Mouse (Mus musculus) kidney, adult 2 months (tissue): ENCODE results near the gene Slc9a8.

Source experiments
- CTCF ChIP-seq: fragments of 200-500 bp; conservative IDR thresholded peaks from 2 replicates; pipeline ENCODE4 v1.5.1; 2011; ENCODE audit warnings: low read depth, mild to moderate bottlenecking, control low read depth, low read length, moderate library complexity, mixed read lengths; ENCODE audit not compliant: insufficient read depth, insufficient read length
- POLR2A ChIP-seq: fragments of 200-500 bp; IDR thresholded peaks from one replicate; pipeline ENCODE4 v1.6.1; 2011; ENCODE audit warnings: low read depth, low read length, control low read depth

DNA sequence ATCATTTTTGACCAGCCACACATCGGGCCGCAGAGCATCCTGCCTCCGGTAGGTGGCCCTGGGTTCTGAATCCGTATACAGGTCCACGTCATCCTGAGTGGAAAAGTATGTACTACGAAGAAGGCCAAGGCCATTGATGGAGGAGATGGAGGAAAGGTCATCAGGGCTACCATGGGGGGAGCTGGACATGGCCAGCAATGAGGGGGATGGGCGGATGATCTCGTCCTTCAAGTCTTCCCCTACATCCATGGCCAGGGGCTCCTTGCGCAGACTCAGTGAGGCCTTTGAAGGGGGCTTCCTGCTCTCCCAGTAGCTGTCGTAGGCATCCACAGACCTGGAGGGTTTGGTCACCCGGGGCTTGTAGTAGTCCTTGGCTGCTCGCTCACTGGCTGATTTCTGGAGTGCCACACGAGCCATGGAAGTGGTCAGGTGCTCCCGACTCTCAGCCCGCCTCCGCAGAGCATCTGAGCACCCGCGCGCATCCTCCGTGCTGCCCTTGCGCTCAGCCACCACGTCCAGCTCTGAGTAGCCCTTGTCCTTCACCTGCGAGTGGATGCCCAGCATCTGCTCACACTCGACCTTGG, 62.4 kb downstream of the Slc9a8 start:
- TF ChIP-seq POLR2A (no peak), CTCF (no peak)
